Mouse (Mus musculus) heart, adult 2 months (tissue): ENCODE results near the gene Rimkla.

ENCODE experiments used
- CTCF ChIP-seq: fragments of 200-600 bp; IDR thresholded peaks from 2 replicates; pipeline ENCODE4 v1.8.1; 2022; ENCODE audit warnings: antibody characterized with exemption, mild to moderate bottlenecking, moderate library complexity
- EP300 ChIP-seq: fragments of 200-500 bp; IDR thresholded peaks from 2 replicates; pipeline ENCODE4 v1.6.1; 2011; ENCODE audit warnings: low read depth, low read length, control low read depth; ENCODE audit not compliant: insufficient read depth
- POLR2A ChIP-seq: fragments of 200-500 bp; IDR thresholded peaks from 2 replicates; pipeline ENCODE4 v1.6.1; 2011; ENCODE audit warnings: mild to moderate bottlenecking, low read depth, low read length, control low read depth; ENCODE audit not compliant: insufficient read depth

DNA sequence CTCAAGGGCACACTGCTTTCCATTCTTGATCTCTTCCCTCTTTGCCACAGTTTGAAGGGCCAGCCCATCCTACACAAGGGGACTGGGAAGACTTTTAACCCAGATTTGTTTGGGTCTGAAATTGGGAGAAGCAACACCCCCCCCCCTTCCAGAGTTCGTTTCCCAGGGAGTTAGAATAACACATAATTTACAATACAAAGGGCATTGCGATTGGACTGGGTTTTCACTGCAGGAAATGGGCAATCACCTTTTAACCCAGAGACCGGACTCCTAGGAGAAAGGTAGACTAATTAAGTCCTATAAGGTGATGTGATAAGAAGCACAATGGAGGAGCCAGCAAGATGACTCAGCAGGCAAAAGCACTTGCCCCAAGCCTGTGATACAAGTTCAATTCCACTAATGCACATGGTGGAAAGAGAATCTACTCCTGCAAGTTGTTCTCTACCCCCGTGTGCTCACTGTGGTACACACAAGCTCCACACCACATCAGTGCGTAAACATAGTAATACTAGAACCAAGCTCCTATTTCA is 6.0 kb upstream of the Rimkla start:
- TF ChIP-seq POLR2A (no peak), CTCF (no peak), EP300 (no peak)
